Mouse (Mus musculus) cerebellum, adult 18-20 months (tissue): ENCODE results near the gene Mad1l1.
A peak's percentile ranks its signal among the peaks of the same experiment; 100 is the strongest.

ENCODE experiments used
- DNase-seq, 2 experiments: peaks; one replicate each; pipeline ENCODE4 v3.0.0; 2021

Mad1l1 gene

DNA sequence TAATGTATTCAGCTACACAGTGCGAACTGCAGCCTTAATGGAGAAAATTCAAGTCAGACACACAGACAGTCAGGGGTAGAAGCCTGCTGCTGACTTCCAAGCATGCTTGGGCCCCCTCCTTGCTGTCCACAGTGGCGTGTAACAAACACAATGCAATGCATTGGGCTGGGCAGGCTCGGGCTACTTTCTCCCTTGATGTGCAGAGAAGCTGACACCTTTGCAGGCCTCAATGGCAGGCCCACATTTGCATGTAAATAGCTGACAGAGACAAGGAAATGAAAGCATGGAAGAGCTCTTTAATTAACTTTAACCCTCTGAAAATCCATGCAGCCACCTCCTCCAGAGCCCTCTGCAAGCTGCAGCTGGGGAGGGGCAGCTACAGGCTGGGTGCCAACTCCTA is 147.3 kb downstream of the Mad1l1 start:
- DNase-seq, result no peak

DNA sequence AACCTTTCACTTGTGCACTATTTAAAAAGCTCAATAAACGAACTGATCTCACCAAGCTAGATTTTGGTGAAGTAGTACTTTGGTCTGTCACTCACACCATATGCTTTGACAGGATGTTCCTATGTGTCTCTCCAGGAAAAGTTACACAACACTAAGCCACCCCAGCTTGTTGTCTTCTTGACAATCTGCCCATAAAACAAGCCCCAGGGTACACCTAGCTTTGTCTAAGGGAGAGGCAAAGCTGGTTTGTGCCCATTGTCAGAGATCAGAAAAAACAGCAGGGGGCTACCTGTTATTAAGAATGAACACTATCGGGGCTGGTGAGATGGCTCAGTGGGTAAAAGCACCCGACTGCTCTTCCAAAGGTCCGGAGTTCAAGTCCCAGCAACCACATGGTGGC is 148.2 kb downstream of the Mad1l1 start:
- DNase-seq, result no peak

DNA sequence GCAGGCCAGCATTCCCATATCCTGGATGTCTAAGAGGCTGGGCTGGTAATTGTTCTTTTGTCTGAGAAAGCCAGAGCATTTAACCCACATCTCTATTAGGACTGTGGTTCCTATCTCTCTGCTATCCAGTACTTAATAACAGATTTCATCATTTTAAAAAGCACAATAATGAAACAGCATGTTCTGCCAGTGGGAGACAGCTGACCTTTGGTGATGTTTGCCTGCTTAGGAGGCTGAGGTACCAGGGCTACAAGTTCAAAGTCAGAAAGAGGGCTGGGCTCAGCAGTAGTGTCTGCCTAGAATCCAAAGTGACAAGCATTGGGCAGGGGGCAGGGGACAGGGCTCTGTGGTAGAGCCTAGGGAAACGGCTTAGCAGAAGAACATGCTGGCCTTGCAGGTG is 149.6 kb downstream of the Mad1l1 start:
- no peak for DNase-seq

DNA sequence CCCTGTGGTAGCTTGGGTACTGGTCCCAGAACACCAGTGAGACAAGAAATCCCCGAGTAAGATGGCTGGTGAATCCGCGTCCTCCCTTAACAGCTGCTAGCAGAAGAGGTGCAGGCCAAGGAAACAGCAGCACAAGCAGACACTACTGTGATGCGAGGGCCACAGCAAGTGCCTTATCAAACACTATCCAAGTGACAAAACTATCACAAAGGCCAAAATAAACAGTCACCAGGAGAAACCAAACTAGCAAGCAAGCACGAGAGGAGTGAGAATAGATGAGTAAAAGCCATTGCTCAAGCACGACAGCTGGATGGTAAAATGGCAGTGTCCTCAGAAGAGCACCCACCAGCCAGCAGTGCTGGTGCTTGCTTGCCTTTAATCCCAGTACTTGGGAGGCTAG is 153.8 kb downstream of the Mad1l1 start:
- no peak for DNase-seq

DNA sequence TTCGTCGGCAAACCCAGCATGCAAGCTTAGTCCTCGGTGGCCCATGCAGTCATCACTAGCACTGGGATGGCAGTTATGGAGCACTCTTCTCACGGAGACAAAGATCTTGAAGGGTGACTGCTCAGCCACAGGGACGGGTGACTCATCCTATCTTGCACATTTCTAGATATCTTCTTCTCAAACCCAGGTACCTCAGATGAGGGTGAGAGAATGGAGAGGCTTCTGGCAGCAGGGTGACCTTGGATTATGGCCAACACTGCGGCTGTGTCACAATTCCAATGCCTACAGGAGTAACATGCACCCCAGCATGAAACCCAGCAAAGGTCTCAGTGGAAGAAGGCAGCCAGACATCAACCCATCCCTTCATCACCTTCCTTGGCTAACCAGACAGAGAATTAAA is 154.3 kb downstream of the Mad1l1 start:
- DNase-seq, result peak; percentile 24 to 34

DNA sequence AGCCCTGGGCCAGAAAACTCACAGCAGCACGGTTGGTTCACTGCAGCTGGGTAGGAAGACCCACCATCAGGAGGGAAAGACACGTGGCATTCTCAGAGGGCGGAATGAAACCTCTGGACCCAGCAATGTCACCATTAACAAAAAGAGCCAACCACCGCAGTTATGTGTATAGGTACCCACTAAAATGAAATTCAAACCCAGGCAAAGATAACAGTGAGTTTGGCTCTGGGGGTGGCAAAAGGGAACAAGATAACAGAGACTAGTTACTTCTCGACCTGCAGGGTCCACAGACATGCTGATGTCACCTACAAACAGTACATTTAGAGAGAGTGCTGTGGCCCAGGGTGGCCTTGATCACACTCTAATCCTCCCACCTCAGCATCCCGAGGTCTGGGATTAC is 157.4 kb downstream of the Mad1l1 start:
- DNase-seq, result no peak

DNA sequence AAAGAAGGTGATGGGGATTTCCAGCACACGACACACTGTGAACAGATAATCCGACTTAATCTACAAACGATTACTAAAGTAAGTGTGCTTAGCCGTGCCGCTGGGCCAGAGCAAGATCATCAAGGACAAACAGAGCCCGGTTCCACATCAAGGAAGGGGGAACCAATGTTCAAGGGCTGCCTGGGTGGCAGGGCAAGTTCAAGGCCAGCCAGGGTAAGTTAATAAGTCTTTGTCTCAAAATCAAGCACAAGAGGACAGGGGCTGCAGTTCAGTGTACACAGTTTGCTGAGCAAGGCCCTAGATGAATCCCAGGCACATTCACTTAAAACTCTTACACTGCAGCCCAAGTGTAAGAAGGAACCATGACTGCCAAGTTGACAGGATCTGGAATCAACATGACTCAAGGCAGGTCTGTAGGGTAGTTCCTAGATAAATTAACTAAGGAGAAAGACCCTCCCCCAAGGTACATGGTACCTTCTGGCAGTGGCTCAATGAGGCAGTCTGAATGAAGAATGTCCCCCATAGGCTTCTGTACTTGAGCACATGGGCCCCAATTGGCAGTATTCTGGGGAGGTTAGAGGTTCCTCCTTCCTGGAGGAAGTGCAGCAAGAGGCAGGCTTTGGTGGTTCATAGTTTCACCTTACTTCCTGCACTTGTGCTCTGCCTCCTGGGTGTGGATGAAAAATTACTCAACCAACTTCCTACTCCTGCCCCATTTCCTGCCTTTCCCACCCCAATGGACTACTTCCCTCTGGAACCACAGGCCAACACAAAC is 159.1 kb downstream of the Mad1l1 start:
- DNase-seq, result no peak

DNA sequence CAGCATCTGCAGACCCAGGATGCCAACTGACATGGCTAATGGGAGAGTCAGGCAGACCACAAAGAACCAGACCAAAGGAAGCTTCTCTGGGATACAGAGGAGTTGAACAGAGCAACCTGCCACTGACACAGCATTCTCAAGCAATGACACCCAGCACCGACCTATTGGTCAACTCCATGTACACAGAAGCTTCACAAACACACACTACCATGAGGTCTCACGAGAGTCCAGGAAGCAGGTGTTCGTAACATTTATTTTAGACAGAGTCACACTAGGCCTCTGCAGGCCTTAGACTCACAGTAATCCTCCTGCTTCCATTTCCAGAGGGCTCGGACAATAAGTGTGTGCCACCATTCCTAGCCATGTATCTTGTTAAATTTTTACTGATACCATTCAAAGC is 162.3 kb downstream of the Mad1l1 start:
- DNase-seq, result no peak

DNA sequence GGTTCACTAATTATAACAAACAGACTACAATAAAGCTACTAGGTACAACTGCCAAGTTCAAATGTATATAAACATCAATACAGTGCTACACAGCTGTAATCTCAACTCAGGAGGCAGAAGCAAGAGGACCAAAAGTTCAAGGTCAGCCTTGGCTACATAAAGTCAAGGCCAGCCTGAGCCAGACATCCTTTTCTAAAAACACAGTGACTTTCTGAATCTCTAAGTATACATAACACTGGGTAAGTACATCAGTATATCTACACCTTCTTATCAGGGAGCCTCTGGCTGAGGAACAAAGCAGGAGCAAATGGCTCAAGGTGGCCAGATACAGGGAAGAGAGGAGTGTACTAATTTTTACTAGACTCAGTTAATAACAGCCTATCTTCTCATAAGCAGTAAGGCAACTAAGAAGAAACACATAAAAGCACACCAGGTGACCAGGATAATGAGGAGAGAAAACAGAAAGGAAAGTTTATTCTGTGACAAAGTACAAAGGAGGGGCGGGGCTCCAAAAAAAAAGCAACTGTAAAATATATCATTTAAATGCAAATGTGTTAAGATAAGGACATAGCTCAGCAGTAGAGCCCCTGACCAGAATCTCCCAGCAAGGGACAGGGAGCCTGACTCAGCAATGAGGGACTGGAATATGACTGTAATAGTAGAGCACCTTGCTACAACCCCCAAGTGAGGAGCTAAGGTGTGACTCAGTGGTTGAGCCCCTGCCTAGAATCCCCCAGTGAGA is 163.3 kb downstream of the Mad1l1 start:
- no peak for DNase-seq

DNA sequence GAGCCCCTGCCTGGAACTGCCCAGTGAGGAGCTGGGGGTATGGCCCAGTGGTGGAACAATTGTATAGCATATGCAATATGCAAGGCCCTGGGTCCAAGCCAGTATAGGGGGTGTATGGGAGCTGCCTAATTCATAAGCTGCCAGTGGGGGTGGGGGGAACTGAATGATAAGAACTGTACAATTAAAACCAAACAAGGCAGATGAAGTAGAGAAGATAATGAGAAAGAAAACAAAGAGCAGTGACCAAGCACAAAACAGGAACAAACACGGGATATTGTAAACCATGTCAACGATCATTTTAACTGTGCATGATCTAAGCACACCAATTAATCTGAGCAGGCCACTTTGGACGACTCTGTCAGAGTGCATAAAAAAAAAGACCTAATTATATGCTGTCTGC is 167.2 kb downstream of the Mad1l1 start:
- DNase-seq, result no peak

DNA sequence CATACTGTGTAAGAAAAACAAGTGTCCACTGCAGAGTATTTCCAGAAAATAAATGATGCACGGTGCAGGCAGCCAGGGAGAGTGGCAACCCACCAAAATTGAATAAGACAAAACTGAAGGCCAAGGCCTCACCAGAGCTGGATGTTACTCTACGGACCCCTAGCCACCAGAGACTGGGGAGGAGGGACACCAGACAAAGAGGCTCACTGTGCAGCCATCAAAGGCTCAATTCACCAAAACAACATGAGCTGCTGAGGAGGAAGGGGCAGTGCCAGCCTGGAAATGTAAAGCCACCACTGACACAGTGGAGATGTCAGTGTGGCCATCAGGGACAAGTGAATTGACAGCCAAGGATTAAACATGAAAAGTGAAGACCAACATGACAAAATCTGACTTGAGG is 169.5 kb downstream of the Mad1l1 start:
- no peak for DNase-seq

DNA sequence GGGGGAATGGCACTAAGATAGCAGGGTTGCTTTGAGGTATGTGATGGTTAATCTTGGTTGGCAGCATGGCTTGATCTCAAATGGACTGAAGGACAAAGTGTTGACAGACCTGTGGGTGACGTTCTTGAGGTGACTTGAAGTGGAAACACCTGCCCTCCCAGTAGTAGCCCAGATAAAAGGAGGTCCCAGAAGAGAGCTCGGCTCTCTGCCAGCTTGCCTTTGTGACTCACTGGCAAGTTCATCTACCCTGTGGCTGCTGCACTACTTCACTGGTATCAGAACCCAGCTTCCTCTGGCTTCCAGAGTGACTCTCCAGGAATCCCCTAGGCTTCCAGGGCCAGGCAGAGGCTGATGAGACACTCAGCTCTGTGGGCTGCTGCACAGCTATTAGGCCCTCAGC is 170.2 kb downstream of the Mad1l1 start:
- DNase-seq, result no peak

DNA sequence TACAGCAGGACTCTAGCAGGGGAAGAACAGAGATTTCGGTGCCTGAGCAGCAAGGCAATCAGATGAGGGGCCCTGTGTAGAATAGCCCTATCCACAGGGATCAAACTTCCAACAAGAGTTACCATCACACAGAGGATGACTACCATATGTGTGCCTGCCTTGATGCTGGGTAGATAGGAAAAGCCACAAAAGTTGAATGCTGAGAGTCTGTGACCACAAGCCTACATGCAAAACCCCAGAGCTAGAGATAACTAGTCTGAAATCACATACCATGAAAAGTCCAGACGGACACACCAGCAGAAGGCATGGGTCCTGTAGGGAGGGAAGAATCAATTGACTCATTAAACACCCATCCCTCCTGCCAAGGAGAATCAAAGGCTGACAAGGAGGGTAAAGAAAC is 170.7 kb downstream of the Mad1l1 start:
- DNase-seq, result no peak

DNA sequence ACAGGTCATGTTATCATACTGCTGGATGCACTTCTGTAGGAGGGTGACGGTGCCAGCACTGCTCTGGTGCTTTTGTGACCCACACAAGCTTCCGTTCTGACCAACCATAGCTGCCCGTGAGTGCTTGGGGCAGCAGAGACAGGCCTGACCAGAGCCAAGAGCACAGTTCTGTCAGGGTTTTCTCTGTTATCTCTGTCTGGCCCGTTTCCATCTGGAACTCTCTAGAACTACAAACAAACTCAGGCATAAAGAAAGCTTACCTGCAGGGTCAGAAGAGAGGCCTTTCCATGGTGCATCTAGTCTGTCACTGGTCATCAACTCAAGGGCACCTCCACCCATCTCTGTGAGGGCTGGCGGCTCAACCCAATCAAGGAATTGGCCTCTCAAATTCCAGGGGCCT is 171.2 kb downstream of the Mad1l1 start:
- DNase-seq, result no peak

DNA sequence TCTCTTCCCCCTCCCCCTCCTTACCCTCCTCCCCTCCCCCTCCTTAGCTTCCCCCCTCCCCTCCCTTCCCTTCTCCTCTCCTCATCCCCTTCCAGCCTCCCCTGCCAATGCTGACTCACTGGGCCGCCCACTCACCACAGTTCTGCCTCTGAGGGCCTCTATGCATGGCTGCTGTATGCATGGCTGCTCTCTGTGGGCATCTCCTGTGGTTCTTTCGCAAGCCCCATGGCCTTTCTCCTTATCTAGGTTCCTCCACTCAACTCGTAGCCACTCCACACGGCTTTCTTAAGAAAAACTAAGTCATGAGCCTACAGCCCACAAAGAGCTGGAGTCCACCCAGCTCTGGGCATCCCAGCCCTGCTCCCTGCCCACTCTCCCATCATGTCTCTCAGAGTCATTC is 172.1 kb downstream of the Mad1l1 start:
- DNase-seq, result no peak

DNA sequence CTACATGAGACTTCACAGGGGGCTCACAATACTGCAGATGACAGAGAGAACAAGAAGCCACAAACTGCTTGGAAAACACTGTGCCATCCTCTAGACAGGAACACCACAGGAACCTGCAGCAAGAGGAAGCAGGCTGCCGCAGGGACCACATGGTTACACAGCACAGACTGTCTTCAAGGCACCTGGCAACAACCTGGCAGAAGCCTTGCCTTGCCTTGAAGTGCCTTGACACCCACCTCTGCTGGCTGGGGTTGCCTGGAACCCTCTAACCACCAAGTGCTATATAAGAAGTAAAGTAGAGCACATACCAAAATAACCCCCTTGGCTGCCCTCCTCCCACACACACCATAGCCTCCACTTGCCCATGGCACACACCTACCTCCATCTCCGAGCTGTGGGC is 177.8 kb downstream of the Mad1l1 start:
- DNase-seq, result no peak

DNA sequence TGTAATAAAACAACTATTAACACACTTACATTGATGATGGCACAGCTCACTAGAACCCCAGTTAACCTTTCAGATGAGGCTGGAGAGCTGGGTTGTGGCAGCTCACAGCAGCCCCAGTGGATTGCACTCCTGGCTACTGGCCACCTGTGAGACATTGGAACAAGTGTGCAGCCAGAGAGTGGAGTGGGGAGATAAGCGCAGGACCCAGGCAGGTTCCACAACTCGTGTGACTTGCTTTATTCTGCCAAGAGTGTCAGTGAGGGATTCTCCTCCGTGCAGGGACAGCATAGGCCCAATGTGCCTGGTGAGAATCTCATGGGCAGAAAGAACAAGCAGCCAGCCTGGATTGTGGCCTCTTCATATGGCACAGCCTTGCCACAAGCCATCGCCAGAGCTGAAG is 180.0 kb downstream of the Mad1l1 start:
- no peak for DNase-seq

DNA sequence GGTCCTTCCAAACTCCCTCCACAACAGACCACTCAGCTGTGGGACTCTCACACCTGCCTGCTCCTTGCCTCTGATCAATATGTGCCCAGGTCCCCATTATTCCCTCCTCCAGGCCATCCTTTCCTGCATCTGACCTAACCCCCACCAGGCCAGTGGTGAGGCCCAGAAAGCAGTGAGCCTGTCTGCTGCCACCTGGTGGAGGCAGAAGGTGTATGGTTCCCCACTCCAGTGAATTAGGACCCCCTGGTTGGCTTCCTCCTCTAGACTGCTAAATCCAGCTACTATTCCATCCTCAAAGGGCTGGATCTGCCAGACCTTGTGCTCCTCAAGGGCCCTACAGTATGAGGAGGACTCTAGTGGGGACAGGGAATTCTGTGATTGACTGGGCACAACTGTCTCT is 181.1 kb downstream of the Mad1l1 start:
- DNase-seq, result peak; percentile 37 to 54

DNA sequence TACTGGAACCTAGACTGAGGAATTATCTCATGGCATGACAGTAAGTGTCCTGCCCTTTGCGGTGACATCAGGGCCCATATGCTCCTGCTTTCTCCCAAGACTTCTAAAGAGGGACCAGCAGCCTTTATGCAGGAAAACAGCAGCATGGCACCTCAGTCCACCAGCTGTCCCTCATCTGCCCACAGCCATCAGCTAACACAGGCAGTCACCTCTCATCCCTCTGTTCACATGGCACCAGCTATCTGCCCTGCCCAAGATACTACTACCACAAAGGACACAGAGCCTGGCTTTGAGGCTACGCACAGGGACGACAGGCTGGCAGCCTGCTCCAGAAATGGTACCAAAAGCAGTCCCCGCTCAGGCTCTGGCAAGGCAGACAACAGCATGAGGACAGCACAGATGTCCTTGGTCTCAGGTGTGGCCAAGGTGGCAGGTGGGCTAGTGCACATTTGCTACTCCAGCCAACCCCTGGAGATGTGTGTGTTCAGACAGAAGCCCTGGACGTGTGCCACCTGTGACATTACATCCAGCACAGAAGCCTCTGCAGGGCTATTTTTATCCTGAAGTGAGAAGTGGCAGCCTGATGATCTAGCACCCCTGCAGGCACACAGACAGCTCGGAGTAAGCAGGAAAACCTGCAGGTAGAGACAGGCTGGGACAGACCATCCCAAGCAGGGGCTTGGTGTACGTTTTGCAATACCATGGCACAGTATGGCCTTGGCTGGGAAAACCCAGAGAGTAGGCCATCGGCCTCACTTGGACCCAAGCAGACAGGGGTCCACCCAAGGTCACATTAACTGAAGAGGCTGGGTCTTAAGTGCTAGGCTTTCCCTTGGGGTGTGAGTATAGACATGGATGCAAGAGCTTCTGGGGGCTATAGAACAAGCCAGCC is 185.4 kb downstream of the Mad1l1 start:
- DNase-seq, result peak; percentile 45 to 61

DNA sequence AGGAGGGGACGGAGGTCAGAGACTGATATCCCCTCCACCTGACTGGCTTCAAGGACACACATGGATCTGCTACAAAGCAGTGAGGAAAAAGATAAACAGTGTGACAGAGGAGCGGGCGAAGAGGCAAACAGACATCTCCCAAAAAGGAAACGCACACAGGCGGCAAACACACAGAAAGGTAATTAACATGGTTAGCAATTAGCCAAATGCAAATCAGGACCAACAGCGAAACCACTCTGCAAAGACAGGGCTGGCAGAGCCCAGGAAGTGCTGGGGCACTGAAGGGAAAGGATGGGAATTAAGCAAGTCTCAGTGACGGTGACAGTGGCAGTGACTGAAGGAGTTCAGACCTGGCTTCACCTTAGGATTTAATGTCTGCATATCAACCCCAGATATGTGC is 187.3 kb downstream of the Mad1l1 start:
- DNase-seq, result no peak

DNA sequence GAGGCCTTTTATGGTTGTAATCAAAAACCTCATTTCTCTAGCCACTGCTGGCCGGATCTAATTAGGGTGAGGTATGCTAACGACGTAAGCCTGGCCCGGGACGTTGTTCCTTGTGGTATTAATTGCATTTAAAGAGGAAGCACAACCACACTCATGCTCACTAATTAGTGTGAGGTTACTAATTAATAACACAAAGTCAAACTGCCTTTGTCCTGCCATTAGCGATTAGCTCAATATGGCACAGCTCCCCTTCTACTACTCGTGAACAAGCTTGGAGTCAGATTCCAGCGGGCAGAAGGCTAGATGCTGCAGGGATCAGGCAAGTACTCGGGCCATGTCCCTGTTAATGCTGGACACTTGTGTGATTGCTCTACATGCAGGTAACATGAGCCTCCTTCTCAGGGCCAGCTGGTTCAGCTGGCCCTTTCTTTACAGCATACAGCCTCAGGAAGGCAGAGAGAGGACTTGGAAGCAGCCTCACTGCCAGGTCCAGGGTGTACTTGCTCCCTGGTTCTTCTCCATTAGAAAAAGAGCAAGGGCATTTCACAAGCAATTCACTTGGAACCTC is 192.9 kb downstream of the Mad1l1 start:
- DNase-seq, result no peak

DNA sequence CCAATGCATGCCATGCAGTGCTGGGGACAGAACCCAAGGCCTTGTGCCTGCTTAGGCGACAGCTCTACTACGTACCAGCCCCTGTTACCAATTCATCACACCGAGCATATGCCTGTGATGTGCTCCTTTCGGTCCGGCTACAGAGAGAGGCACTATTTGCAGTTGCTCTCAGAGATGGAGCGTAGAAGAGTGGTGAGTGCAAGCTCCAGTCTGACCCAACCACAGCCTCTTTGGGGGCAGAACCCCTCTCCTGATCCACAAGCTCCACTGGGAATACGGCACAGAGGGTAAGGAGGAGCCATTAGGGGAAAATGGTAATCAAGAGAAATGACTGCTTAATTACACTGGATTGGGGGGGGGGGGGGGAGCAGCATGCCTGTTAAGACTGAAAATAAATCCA is 193.4 kb downstream of the Mad1l1 start:
- no peak for DNase-seq

DNA sequence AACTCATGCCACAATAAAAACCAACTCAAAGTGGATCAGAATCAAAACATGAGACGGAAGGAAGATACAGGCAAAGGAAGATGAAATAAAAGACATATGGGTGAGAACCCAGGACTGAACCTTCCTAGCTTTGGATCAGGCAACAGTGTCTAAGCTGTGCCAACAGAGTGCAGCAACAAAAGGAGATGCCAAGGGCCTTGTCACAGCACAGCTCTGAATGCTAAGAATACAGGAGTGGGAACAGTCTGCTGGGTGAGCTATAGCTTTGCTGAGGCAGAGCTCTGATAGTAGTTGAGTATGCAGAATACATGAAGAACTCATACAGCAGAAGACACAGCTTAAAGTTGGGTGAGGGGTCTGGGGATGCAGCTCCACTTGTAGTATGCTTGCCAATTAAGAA is 196.7 kb downstream of the Mad1l1 start:
- no peak for DNase-seq
